Mouse (Mus musculus) cerebellum, postnatal 14 days (tissue): ENCODE measurements at regions not wholly inside any gene's neighbourhood (a gene's known extent, or its start where the extent isn't known, plus 50 kb on each side); places are given as distances from the start of the nearest gene placed in this dataset.
A peak's percentile ranks its signal among the peaks of the same experiment; 100 is the strongest.

Experiments
- DNase-seq, 2 experiments: peaks; one replicate each; pipeline ENCODE4 v3.0.0; 2021; ENCODE audit warnings: mixed read lengths in 2 of 2

GRCm38 (mm10) chr6:19547589-19547988 is 681.5 kb downstream of the Ankrd7 start:
- DNase-seq: peak in 1 of 2 experiments; percentile 26

DNA sequence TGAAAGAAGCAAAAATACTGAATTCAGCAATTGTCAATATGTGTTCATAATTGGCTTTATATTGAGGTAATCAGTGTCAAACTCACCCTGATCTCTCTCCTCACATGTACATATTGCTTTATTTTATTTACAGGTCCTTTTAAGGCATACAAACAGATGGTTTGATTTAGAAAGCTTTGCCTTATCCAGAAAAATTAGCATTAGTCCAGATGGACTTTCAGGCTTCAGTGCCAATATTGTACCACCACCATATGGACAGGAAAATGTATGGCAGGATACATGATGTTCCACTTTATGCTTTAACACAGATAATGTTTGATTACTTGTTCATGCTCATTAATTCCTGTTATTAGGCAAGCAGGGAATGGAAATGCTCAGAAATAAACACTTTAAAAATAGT is 685.8 kb downstream of the Ankrd7 start:
- peak; percentile 25 to 80 for DNase-seq

DNA sequence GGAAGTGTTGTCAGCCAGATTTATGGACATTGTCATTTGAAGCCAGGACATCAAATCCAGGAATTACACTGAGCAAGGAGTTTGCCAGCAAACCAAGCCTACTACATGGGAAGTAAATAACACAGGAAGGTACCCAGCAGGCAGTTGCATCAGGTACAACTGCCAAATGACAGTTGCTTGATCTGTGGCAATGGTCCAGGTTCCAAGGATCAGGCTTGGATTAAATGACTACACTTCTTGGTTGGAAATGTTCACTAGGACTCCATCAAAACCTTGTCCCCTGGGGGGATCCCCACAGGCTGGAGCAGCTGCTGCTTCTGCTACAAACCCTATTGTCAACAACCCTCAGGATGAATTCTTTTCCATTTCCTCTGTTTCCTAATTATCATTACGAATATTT is 713.3 kb downstream of the Ankrd7 start:
- peak; percentile 94 to 97 for DNase-seq

DNA sequence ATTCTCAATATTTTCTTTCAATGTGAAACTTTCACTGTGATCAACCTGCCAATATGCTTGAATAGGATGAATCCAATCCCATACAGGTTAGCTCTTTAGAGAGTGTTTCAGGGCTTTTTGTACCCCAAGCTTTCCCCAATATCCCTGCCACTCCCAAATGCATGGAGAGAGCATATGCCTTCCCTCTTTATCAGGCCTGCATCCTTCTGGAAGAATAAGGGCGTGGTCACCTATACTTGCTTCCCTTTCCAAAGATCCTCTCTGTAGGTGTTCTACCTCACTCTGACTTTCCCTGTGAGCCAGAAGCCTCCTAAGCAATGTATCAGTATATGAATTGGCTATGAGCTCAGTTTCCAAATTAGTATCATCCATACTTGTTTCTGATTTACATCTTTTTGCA is 713.8 kb downstream of the Ankrd7 start:
- DNase-seq: peak; percentile 24 to 71
